Mouse (Mus musculus) stomach, embryonic 16.5 days (tissue): ENCODE data around the gene Cd164l2. TPM values are rescaled to one million over a fixed set of nuclear protein-coding genes. Genes with fewer than 3 reads are reported as not detected.

Experiments
- ATAC-seq: fragments of 200-750 bp; cut with Nextera tagmentation; 2 replicates; pipeline ENCODE4 v1.8.0; 2017; ENCODE audit warnings: moderate number of reproducible peaks, moderate TSS enrichment; ENCODE audit not compliant: insufficient read depth, low FRiP score
- H3K27ac ChIP-seq: fragments of 300-500 bp; sonication (generic); 2 replicates; pipeline ENCODE4 v1.5.1; 2014; ENCODE audit warnings: low read length
- H3K27me3 ChIP-seq: fragments of 300-500 bp; sonication (generic); 2 replicates; pipeline ENCODE4 v1.6.1; 2014; ENCODE audit warnings: low read length, control low read depth, mixed read lengths; ENCODE audit not compliant: control insufficient read depth, insufficient read depth
- H3K36me3 ChIP-seq: fragments of 300-500 bp; sonication (generic); 2 replicates; pipeline ENCODE4 v1.6.1; 2014; ENCODE audit warnings: low read length; ENCODE audit not compliant: control insufficient read depth, insufficient read depth
- H3K4me1 ChIP-seq: fragments of 300-500 bp; sonication (generic); 2 replicates; pipeline ENCODE4 v1.6.1; 2014; ENCODE audit warnings: low read length, control low read depth, mixed read lengths; ENCODE audit not compliant: control insufficient read depth, insufficient read depth
- H3K4me2 ChIP-seq: fragments of 300-500 bp; sonication (generic); 2 replicates; pipeline ENCODE4 v1.6.1; 2014; ENCODE audit warnings: low read depth, low read length, mixed read lengths
- H3K4me3 ChIP-seq: fragments of 300-500 bp; sonication (generic); replicated peaks from 2 replicates; pipeline ENCODE4 v1.5.1; 2014; ENCODE audit warnings: mild to moderate bottlenecking, low read length
- H3K9ac ChIP-seq: fragments of 300-500 bp; sonication (generic); 2 replicates; pipeline ENCODE4 v1.6.1; 2014; ENCODE audit warnings: low read length
- H3K9me3 ChIP-seq: fragments of 300-500 bp; sonication (generic); replicated peaks from 2 replicates; pipeline ENCODE4 v1.6.1; 2016; ENCODE audit warnings: low read length, control low read depth; ENCODE audit not compliant: control insufficient read depth
- WGBS: fragments of 180-500 bp; shearing (Covaris S2); extraction: QIAGEN DNeasy Blood & Tissue Kit; methylation state at CpG from one replicate; pipeline ENCODE4 v1.1.7; 2014; 5-methylcytosine and 5-hydroxymethylcytosine counted together
- polyA plus RNA-seq: library from polyadenylated mRNA; unstranded; fragments of >200 nt; fragmentation: Nextera tagmentation; extraction: Ambion mirVana; gene quantifications from 2 replicates; pipeline ENCODE4 v1.2.1, GENCODE M21; 2015

Cd164l2 gene
- polyA plus RNA-seq, 1 experiment from 2014 or later, result 9.2 TPM

- Histone ChIP-seq H3K9me3 (no peaks in the 10 kb centered on the region), H3K36me3 (no peaks in the 10 kb centered on the region), H3K27ac (no peak overlapping the region), H3K27me3 (peaks cover 10% of the 10 kb centered on the region), H3K9ac (no peak overlapping the region), H3K4me2 (no peak overlapping the region), H3K4me3 (no peak overlapping the region), H3K4me1 (peaks cover 18% of the 10 kb centered on the region)
- ATAC-seq, result no peak
- 90% methylated on average over 24 of the region's 24 CpGs for WGBS
Measured at GRCm38 (mm10) chr4:133210023-133210787, 1.7 kb upstream of the Cd164l2 start.

- no peak for ATAC-seq
- WGBS, result 94% methylated on average over 19 of the region's 19 CpGs
- H3K4me3 ChIP-seq, result no peak overlapping the region
Measured at GRCm38 (mm10) chr4:133210788-133211390, 1.0 kb upstream of the Cd164l2 start.

GRCm38 (mm10) chr4:133212562-133213267 is 784 bp downstream of the Cd164l2 start:
- Histone ChIP-seq H3K4me2 (peak overlapping the region; percentile 88), H3K27me3 (peaks cover 10% of the 10 kb centered on the region), H3K36me3 (no peaks in the 10 kb centered on the region), H3K9me3 (no peaks in the 10 kb centered on the region), H3K9ac (peak overlapping the region; percentile 66), H3K4me3 (peak overlapping the region; percentile 64), H3K4me1 (peaks cover 18% of the 10 kb centered on the region), H3K27ac (no peak overlapping the region)
- WGBS, result 1% methylated on average over 44 of the region's 44 CpGs
- ATAC-seq, result peak; percentile 84; the same call in 1 of the 2 replicates

More at GRCm38 (mm10) chr4:133210788-133211390, 1.0 kb upstream of the Cd164l2 start:
- Histone ChIP-seq H3K9me3 (no peaks in the 10 kb centered on the region), H3K9ac (no peak overlapping the region), H3K27me3 (peaks cover 10% of the 10 kb centered on the region), H3K4me2 (no peak overlapping the region), H3K27ac (no peak overlapping the region), H3K4me1 (peaks cover 18% of the 10 kb centered on the region), H3K36me3 (no peaks in the 10 kb centered on the region)

GRCm38 (mm10) chr4:133213268-133213590 is 1.3 kb downstream of the Cd164l2 start:
- peak overlapping the region; percentile 88 for H3K4me2 ChIP-seq
- H3K9ac ChIP-seq, result no peak overlapping the region
- peaks cover 18% of the 10 kb centered on the region for H3K4me1 ChIP-seq
- 3% methylated on average over 9 of the region's 9 CpGs for WGBS
- H3K9me3 ChIP-seq, result no peaks in the 10 kb centered on the region
- no peak overlapping the region for H3K27ac ChIP-seq
- no peak for ATAC-seq
- no peaks in the 10 kb centered on the region for H3K36me3 ChIP-seq
- peak overlapping the region; percentile 64 for H3K4me3 ChIP-seq
- H3K27me3 ChIP-seq, result peaks cover 10% of the 10 kb centered on the region

- Histone ChIP-seq H3K27ac (no peak overlapping the region), H3K4me3 (peak overlapping the region; percentile 64; the same call in 1 of the 2 replicates), H3K9ac (no peak overlapping the region), H3K4me1 (peaks cover 18% of the 10 kb centered on the region), H3K9me3 (no peaks in the 10 kb centered on the region), H3K4me2 (peak overlapping the region; percentile 88; the same call in 1 of the 2 replicates), H3K27me3 (peaks cover 10% of the 10 kb centered on the region), H3K36me3 (no peaks in the 10 kb centered on the region)
- ATAC-seq, result no peak
- WGBS, result 13% methylated on average over 10 of the region's 10 CpGs
Measured at GRCm38 (mm10) chr4:133213661-133214060, 1.7 kb downstream of the Cd164l2 start.

GRCm38 (mm10) chr4:133217641-133218040 is 5.7 kb downstream of the Cd164l2 start:
- no peak overlapping the region for H3K9ac ChIP-seq
- peaks cover 7% of the 10 kb centered on the region for H3K27me3 ChIP-seq
- H3K27ac ChIP-seq, result no peak overlapping the region
- no peaks in the 10 kb centered on the region for H3K36me3 ChIP-seq
- no peak overlapping the region for H3K4me3 ChIP-seq
- whole genome bisulfite sequencing, result 5% methylated on average over 5 of the region's 5 CpGs
- ATAC-seq, result no peak
- peaks cover 17% of the 10 kb centered on the region for H3K4me1 ChIP-seq
- no peak overlapping the region for H3K4me2 ChIP-seq
- H3K9me3 ChIP-seq, result no peaks in the 10 kb centered on the region

GRCm38 (mm10) chr4:133218745-133219144 is 6.8 kb downstream of the Cd164l2 start:
- no peak overlapping the region for H3K9ac ChIP-seq
- peaks cover 7% of the 10 kb centered on the region for H3K27me3 ChIP-seq
- H3K27ac ChIP-seq, result no peak overlapping the region
- no peak for ATAC-seq
- 75% methylated on average over 3 of the region's 3 CpGs for WGBS
- H3K4me2 ChIP-seq, result no peak overlapping the region
- peaks cover 10% of the 10 kb centered on the region for H3K4me1 ChIP-seq
- no peaks in the 10 kb centered on the region for H3K36me3 ChIP-seq
- no peak overlapping the region for H3K4me3 ChIP-seq
- no peaks in the 10 kb centered on the region for H3K9me3 ChIP-seq

GRCm38 (mm10) chr4:133220656-133221055 is 8.7 kb downstream of the Cd164l2 start:
- WGBS, result 4% methylated on average over 25 of the region's 25 CpGs
- no peaks in the 10 kb centered on the region for H3K27me3 ChIP-seq
- H3K9ac ChIP-seq, result peak overlapping the region; percentile 71
- no peak overlapping the region for H3K27ac ChIP-seq
- ATAC-seq, result peak; percentile 31; the same call in 1 of the 2 replicates
- H3K4me2 ChIP-seq, result peak overlapping the region; percentile 67
- no peaks in the 10 kb centered on the region for H3K9me3 ChIP-seq
- peak overlapping the region; percentile 45 for H3K4me3 ChIP-seq
- no peaks in the 10 kb centered on the region for H3K36me3 ChIP-seq
- H3K4me1 ChIP-seq, result peaks cover 12% of the 10 kb centered on the region

GRCm38 (mm10) chr4:133221701-133222100 is 9.8 kb downstream of the Cd164l2 start:
- Histone ChIP-seq H3K4me1 (peaks cover 12% of the 10 kb centered on the region), H3K27ac (no peak overlapping the region), H3K9ac (no peak overlapping the region), H3K9me3 (no peaks in the 10 kb centered on the region), H3K36me3 (no peaks in the 10 kb centered on the region), H3K4me2 (no peak overlapping the region), H3K4me3 (no peak overlapping the region), H3K27me3 (no peaks in the 10 kb centered on the region)
- 90% methylated on average over 8 of the region's 8 CpGs for WGBS
- no peak for ATAC-seq
